Mouse (Mus musculus) embryonic facial prominence, embryonic 13.5 days (tissue): ENCODE results near the gene Gnai2. TPM values are rescaled to one million over a fixed set of nuclear protein-coding genes. Genes with fewer than 3 reads are reported as not detected.

ENCODE experiments used
- ATAC-seq: fragments of 200-750 bp; cut with Nextera tagmentation; 2 replicates; pipeline ENCODE4 v1.8.0; 2017; ENCODE audit warnings: low read depth; ENCODE audit not compliant: insufficient number of reproducible peaks, insufficient read depth, low FRiP score, low TSS enrichment
- H3K27ac ChIP-seq: fragments of 300-500 bp; sonication (generic); 2 replicates; pipeline ENCODE4 v1.5.1; 2015; ENCODE audit warnings: moderate library complexity, mild to moderate bottlenecking, inconsistent platforms
- H3K27me3 ChIP-seq: fragments of 300-500 bp; sonication (generic); 2 replicates; pipeline ENCODE4 v1.6.1; 2015; ENCODE audit warnings: mild to moderate bottlenecking, inconsistent platforms
- H3K36me3 ChIP-seq: fragments of 300-500 bp; sonication (generic); 2 replicates; pipeline ENCODE4 v1.6.1; 2015; ENCODE audit warnings: mild to moderate bottlenecking, inconsistent platforms
- H3K4me1 ChIP-seq: fragments of 300-500 bp; sonication (generic); 2 replicates; pipeline ENCODE4 v1.6.1; 2015; ENCODE audit warnings: inconsistent platforms
- H3K4me2 ChIP-seq: fragments of 300-500 bp; sonication (generic); 2 replicates; pipeline ENCODE4 v1.6.1; 2015; ENCODE audit warnings: moderate library complexity, mild to moderate bottlenecking, inconsistent platforms
- H3K4me3 ChIP-seq: fragments of 300-500 bp; sonication (generic); 2 replicates; pipeline ENCODE4 v1.5.1; 2015; ENCODE audit warnings: mild to moderate bottlenecking, inconsistent platforms
- H3K9ac ChIP-seq: fragments of 300-500 bp; sonication (generic); 2 replicates; pipeline ENCODE4 v1.6.1; 2015; ENCODE audit warnings: mild to moderate bottlenecking, inconsistent platforms
- H3K9me3 ChIP-seq: fragments of 300-500 bp; sonication (generic); 2 replicates; pipeline ENCODE4 v1.6.1; 2016; ENCODE audit warnings: inconsistent platforms
- WGBS: fragments of 180-500 bp; shearing (Covaris S2); methylation state at CpG from one replicate; pipeline ENCODE4 v1.1.7; 2015; ENCODE audit warnings: mixed read lengths; 5-methylcytosine and 5-hydroxymethylcytosine counted together
- polyA plus RNA-seq: library from polyadenylated mRNA; unstranded; fragments of >200 nt; fragmentation: Nextera tagmentation; extraction: Ambion mirVana; gene quantifications from 2 replicates; pipeline ENCODE4 v1.2.1, GENCODE M21; 2015

Gnai2 gene
- polyA plus RNA-seq, 1 experiment from 2014 or later: 446 TPM

DNA sequence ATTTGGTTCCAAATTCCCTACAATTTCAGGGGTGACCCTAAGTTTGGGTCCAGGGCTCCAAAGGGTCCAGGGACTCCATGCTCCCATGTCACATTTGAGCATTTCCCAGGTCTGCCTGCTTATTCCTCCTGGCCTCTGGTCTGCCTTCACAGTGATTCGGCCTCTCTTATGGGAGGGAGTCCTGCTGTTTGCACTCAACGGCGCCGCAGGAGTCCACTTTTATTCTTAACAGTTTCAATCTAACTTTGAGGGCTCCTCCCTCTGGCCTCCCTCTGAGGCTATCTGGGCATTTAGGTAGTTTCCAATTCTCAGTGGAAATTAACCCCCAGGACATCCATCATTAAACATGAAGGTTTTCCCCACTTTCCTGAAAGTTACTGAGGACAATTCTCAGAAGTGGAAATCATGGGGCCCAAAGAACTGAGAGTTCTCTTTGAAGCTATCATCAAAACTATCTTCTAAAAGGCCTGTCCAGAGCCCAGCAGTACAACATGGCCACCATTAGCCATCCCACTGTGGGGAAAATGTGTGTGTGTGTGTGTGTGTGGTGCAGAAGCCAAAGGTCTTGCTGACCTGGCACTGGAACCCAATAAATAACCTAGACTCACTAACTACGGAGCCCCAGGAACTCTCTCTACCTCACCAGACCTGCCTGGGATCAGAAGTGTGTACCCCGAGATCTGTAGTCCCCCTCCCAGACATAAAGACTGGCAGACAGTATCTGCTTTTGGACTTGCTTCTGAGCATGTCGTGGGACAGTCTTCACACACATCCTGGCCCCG, 40.7 kb downstream of the Gnai2 start:
- 82% methylated on average over 8 of the region's 8 CpGs for WGBS
- Histone ChIP-seq H3K36me3 (peaks cover 56% of the 10 kb centered on the region), H3K9me3 (no peaks in the 10 kb centered on the region), H3K9ac (no peak overlapping the region; the same call in 1 of the 2 replicates), H3K27ac (no peak overlapping the region), H3K27me3 (no peaks in the 10 kb centered on the region), H3K4me2 (no peak overlapping the region), H3K4me3 (no peak overlapping the region), H3K4me1 (no peaks in the 10 kb centered on the region)
- ATAC-seq: no peak

DNA sequence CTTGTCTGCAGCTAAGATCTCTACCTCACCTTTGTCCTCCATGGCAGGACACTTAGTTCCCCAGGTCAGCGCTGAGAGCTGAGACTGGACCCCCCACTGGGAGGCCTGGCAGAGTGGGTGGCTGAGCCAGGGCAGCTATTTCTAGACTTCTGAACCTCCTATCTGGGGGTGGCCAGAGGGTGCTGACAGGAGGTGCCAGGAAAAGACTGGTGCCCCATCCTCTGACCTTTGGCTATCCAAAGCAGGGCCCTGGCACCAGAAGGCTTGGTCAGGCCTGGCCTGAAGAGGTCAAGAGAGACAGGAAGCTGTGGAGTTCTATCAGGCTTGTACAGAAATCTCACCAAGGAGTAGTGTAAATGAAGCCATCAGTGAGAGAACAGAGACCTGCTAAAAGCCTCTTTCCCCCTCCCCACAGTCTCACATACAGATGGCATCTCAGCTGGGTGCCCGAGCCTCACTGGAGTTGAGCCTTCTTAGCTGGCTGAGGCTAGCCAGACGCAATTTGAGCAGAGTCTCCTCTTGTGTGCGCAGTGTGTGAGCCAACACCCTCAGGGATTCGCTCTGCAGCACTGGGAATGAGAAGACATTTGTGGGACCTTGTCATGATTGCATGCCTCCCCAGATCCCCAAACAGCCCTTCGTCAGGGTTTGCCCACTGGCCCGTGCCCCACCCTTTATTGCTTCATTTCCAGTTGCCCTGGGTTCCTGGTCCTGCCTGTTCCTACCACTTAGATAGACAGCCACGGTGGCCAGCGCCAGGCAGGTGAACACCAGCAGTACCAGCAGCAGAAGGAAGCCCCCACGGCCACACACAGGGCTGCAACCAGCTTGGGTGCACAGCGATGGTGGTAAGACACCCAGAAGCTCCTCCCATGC, 41.8 kb downstream of the Gnai2 start:
- H3K4me1 ChIP-seq: peaks cover 8% of the 10 kb centered on the region
- peaks cover 54% of the 10 kb centered on the region for H3K36me3 ChIP-seq
- H3K27ac ChIP-seq: no peak overlapping the region
- H3K4me3 ChIP-seq: no peak overlapping the region
- 83% methylated on average over 11 of the region's 11 CpGs for WGBS
- no peak overlapping the region for H3K4me2 ChIP-seq
- peak overlapping the region; percentile 32 for H3K9ac ChIP-seq
- H3K9me3 ChIP-seq: no peaks in the 10 kb centered on the region
- ATAC-seq: no peak
- H3K27me3 ChIP-seq: no peaks in the 10 kb centered on the region

DNA sequence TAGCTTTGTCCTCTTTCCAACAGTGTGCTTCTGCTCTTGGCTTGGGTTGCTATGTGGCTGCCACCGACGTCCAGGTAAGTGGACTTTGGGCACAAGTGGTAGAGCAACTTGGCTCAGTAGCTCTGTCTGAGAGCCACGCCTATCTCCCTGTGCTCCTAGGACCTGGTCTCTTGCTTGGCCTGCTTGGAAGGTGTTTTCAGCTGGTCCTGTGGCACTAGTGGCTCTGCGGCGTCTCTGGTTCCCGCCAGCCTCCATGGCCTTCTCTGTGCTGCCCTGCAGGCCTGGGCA, 44.5 kb downstream of the Gnai2 start:
- Histone ChIP-seq H3K9ac (no peak overlapping the region), H3K27ac (no peak overlapping the region), H3K4me1 (peaks cover 11% of the 10 kb centered on the region), H3K4me3 (no peak overlapping the region), H3K9me3 (no peaks in the 10 kb centered on the region), H3K36me3 (peaks cover 54% of the 10 kb centered on the region), H3K4me2 (no peak overlapping the region), H3K27me3 (no peaks in the 10 kb centered on the region)
- WGBS: 98% methylated on average over 6 of the region's 6 CpGs
- ATAC-seq: no peak

DNA sequence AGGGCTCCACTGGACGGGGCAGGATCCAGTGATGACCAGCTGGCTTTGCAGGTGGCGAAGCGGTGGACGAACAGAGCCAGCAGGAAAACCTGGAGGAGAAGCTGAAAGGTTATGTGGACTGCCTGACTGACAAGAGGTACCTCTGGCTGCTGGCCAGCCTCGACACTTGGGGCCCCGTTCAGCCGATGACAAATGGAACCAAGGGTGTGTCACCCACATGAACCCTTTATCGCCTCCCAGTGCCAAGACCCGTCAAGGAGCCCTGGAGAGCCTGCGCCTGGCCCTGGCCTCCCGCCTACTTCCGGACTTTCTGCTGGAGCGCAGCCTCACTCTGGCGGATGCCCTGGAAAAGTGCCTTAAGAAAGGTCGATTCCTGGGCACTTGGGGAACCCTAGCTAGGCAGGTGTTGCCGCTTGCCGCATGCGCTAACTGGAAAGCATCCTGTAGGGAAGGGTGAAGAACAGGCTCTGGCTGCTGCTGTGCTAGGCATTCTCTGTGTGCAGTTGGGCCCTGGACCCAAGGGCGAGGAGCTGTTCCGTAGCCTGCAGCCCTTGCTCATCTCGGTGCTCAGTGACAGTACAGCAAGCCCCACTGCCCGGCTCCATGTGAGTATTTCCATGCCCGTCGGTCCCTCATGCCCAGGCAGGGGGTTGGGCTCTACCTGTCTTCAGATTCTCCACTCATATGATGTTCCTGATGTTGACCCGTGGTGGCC, 45.0 kb downstream of the Gnai2 start:
- Histone ChIP-seq H3K4me2 (no peak overlapping the region), H3K4me3 (no peak overlapping the region), H3K9me3 (no peaks in the 10 kb centered on the region), H3K36me3 (peaks cover 54% of the 10 kb centered on the region), H3K9ac (no peak overlapping the region), H3K4me1 (peaks cover 11% of the 10 kb centered on the region), H3K27ac (no peak overlapping the region), H3K27me3 (no peaks in the 10 kb centered on the region)
- WGBS: 91% methylated on average over 25 of the region's 25 CpGs
- ATAC-seq: no peak

DNA sequence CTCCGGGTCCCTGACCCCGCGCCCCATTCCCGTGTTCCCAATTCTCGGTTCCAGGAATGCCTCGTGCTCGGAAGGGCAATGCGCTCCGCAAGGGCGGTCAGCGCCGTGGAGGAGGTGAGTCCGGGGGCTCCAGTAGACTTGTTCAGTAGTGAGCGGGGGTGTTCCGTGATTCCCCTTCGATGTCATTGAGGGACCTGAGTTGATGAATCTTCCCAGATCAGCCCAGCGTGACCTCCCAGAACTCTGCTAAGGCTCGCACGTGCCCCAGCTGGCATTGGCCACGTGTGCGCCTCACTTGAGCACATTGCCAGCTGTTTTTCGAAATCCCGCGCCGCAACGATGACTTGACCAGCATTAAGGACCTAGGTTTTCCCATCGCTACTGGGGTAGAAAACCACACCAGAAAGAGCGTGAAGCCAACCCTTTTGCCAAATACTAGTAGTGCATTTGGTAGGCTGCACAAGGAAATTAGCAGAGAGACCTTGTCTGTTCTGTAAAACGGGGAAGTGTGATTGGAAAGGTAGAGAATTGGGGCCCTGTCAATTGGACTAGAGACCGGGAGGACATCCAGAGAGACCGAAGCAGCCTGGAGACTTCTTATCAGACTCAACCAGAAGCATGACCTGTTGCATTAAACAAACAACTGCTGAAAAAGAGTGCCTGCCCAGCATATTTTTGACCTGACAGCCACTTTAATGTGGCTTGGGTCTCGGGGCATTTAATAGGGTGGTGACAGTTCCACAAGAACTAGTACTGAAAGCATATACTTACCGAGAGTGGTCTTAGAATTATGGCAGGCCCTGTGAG, 47.1 kb downstream of the Gnai2 start:
- Histone ChIP-seq H3K9me3 (no peaks in the 10 kb centered on the region), H3K4me1 (peaks cover 11% of the 10 kb centered on the region), H3K27me3 (no peaks in the 10 kb centered on the region), H3K4me2 (peak overlapping the region; percentile 70), H3K4me3 (peak overlapping the region; percentile 72), H3K9ac (peak overlapping the region; percentile 73), H3K27ac (peak overlapping the region; percentile 7; the same call in 1 of the 2 replicates), H3K36me3 (peaks cover 46% of the 10 kb centered on the region)
- ATAC-seq: no peak
- 4% methylated on average over 33 of the region's 33 CpGs for WGBS

DNA sequence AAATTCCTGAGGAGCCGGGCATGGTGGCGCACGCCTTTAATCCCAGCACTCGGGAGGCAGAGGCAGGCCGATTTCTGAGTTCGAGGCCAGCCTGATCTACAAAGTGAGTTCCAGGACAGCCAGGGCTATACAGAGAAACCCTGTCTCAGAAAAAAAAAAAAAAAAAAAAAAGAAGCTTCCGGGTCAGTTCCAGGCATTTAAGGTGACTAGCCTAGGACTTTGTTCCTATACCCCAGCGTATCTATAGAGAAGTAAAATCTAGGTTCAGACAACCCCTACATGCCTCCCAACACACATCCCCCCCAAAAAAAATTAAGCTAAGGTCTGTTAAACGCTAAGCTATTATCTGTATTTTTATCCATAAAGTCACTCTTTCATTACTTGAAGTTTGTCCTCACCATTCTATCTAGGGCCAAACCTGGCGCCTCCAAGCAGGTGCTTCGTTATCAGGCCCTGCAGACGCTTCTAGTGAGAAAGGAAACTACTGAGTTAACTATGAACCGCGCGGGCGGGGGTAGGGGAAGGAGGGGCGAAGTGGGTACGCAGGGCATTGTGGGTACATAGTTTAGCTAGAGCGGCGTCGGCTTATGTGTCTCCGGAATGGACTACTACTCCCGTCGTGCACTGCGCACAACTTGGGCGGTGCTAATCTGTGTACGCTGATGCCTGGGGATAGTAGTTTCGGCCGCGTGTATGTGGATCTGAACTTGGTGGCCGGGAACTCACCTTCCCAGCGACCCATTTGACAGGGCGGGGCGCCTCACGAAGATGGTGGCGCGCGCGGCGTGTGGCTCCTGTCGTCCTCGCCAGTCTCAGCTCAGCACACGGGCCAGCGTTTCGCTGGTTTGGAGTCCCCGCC, 48.0 kb downstream of the Gnai2 start, which contains the start of gene Ifrd2:
Gene Ifrd2, plus strand, starts transcription at position 669 of the 859 bp plus-strand sequence.
- Histone ChIP-seq H3K27ac (peak within 1 kb of the TSS; percentile 7; the same call in 1 of the 2 replicates), H3K4me2 (peak within 1 kb of the TSS; percentile 70), H3K36me3 (peaks cover 46% of the 10 kb centered on the region), H3K4me3 (peak within 1 kb of the TSS; percentile 72), H3K9me3 (no peaks in the 10 kb centered on the region), H3K27me3 (no peaks in the 10 kb centered on the region), H3K9ac (peak within 1 kb of the TSS; percentile 73), H3K4me1 (peaks cover 12% of the 10 kb centered on the region)
- ATAC-seq: peak; percentile 93
- 13% methylated on average over 46 of the region's 46 CpGs for WGBS

DNA sequence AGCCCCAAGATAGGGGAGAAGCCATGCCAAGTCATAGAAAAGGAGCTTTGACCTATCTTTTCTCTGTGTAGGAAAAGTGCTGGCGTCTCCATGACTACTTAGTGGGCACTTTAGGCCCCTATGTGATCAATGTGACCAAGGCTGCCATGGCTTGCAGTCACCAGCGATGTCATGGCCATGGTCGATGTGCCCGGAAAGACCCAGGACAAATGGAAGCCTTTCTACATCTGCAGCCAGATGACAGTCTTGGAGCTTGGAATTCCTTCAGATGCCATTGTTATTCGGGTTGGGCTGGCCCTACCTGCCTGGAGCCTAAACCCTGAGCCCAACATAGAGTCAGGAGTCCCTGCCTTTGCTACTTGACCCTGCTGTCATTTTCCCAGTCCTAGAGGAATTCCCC, 48.7 kb downstream of the Gnai2 start:
- Histone ChIP-seq H3K4me1 (peaks cover 19% of the 10 kb centered on the region), H3K27ac (no peak overlapping the region), H3K36me3 (peaks cover 39% of the 10 kb centered on the region), H3K4me3 (no peak overlapping the region), H3K27me3 (no peaks in the 10 kb centered on the region), H3K4me2 (no peak overlapping the region), H3K9me3 (no peaks in the 10 kb centered on the region), H3K9ac (no peak overlapping the region)
- ATAC-seq: no peak
- 92% methylated on average over 5 of the region's 5 CpGs for WGBS

DNA sequence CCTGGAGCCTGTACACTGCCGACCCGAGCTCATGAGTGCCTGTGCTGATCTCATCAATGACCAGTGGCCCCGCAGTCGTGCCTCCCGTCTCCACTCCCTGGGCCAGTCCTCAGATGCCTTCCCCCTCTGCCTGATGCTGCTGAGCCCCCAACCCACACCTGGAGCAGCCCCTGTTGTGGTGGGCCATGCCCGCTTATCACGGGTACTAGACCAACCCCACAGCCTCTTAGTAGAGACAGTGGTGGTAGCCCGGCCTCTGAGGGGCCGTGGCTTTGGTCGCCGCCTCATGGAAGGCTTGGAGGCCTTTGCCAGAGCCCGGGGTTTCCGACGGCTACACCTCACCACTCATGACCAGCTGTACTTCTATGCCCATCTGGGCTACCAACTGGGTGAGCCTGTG, 52.0 kb downstream of the Gnai2 start:
- Histone ChIP-seq H3K9ac (no peak overlapping the region), H3K9me3 (no peaks in the 10 kb centered on the region), H3K4me1 (peaks cover 32% of the 10 kb centered on the region), H3K27me3 (no peaks in the 10 kb centered on the region), H3K4me2 (no peak overlapping the region), H3K27ac (no peak overlapping the region), H3K36me3 (peaks cover 20% of the 10 kb centered on the region), H3K4me3 (no peak overlapping the region)
- WGBS: 93% methylated on average over 14 of the region's 14 CpGs
- ATAC-seq: no peak

DNA sequence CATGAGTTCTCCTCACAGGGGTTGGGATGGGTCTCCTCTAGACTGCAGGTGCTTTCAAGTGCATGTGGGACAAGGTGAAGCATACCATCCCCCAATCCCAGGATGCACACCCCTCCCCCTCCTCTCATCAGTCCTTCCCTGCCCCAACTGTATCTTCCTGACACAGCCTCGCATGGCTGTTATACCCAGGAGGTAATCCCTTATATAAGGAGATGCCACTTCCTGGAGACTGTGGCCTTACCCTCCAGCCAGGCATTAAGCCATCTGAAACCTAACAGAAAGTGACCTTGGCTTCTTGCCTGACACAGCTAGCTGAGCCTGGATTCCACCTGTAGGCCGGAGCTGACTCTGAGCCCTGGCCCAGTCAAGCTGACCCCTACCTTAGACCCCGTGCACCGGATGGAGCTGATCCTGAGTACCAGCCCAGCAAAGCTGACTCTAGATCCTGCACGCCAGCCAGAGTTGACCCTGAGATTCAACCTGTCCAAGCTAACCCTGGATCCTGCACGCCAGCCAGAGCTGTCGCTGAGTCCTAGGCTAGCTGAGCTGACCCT, 52.6 kb downstream of the Gnai2 start:
- H3K9me3 ChIP-seq: no peaks in the 10 kb centered on the region
- 86% methylated on average over 7 of the region's 7 CpGs for WGBS
- peaks cover 20% of the 10 kb centered on the region for H3K36me3 ChIP-seq
- peak overlapping the region; percentile 93; the same call in 1 of the 2 replicates for H3K4me2 ChIP-seq
- no peak for ATAC-seq
- peaks cover 36% of the 10 kb centered on the region for H3K4me1 ChIP-seq
- no peaks in the 10 kb centered on the region for H3K27me3 ChIP-seq
- 0 out of 2 replicates have a peak overlapping the region, but pooled peaks have one; percentile 83 for H3K9ac ChIP-seq
- H3K27ac ChIP-seq: no peak overlapping the region
- H3K4me3 ChIP-seq: no peak overlapping the region

DNA sequence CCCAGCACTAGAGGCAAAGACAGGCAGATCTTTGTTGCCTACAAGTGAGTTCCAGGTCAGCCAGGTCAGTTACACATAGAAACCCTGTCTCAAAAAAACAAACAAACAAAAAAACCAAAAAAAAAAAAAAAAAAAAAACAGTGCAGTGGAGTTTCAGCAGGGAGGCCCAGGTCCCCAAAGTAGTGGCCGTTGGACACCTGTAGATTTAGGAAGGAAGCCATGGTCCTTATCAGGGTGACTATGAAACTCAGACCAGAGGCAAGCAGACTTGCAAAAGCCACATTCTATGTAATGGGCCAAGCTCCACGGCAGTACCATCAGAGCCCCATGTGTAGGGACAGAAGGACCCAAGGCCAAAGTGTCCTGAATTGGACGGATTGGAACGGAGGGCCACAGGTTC, 53.6 kb downstream of the Gnai2 start:
- 72% methylated on average over 4 of the region's 4 CpGs for WGBS

More for the DNA sequence above, 53.6 kb downstream of the Gnai2 start:
- Histone ChIP-seq H3K4me3 (peak overlapping the region; percentile 59), H3K4me1 (peaks cover 46% of the 10 kb centered on the region), H3K9ac (peak overlapping the region; percentile 83), H3K9me3 (no peaks in the 10 kb centered on the region), H3K4me2 (peak overlapping the region; percentile 93), H3K27me3 (no peaks in the 10 kb centered on the region), H3K27ac (peak overlapping the region; percentile 96), H3K36me3 (peaks cover 20% of the 10 kb centered on the region)
- ATAC-seq: no peak
